ENCODE assay signal across 8 mouse cellular contexts in the genomic region with DNA sequence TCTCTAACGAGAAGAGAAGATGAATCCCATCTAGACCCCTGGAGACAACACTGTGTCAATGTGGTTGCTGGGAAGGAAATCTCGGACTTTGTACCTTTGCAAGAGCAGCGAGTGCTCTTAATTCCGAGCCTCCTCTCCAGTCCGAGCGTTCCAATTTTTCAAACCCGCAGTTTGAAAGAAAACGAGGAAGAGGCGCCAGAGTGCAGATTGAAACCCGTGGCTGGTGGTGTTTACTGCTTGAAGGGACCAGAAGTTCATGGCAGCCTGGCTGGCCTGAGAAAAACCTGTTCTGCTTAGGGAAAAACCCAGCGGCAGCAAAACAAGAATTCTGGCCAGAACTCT.
DNase-seq lines count a peak whose midpoint lies in the region; ATAC-seq lines count a peak whose summit lies in the region.

No protein-coding gene starts in this region.

- peak overlapping the region; percentile 37 for H3K4me2 ChIP-seq in hindbrain, embryonic 16.5 days (ENCODE audit: low read length)

- DNase-seq in layer of hippocampus, postnatal 14 days (ENCODE audit: low spot score in 2 of 2) = peak; percentile 50 to 60
- DNase-seq in layer of hippocampus, adult 9-10 months (ENCODE audit: low spot score) = no peak
- peak; percentile 27 for DNase-seq in embryo, embryonic 10.5 days (ENCODE audit: low spot score)
- peak; percentile 15 for DNase-seq in liver
- DNase-seq in retina, postnatal 1 day = peak; percentile 38
- DNase-seq in gastrocnemius, postnatal 10 days = no peak

- peaks cover 8% of the 10 kb centered on the region for H3K4me1 ChIP-seq in hindbrain, embryonic 16.5 days (ENCODE audit: control insufficient read depth, insufficient read depth, low read depth, low read length)

- H3K27me3 ChIP-seq in hindbrain, embryonic 16.5 days (replicated peaks; ENCODE audit: control insufficient read depth, insufficient read depth, low read length) = no peaks in the 10 kb centered on the region

- no peak overlapping the region for H3K4me3 ChIP-seq in hindbrain, embryonic 16.5 days (ENCODE audit: low read length)

- no peaks in the 10 kb centered on the region for H3K36me3 ChIP-seq in hindbrain, embryonic 16.5 days (ENCODE audit: control insufficient read depth, insufficient read depth, low read length)

- H3K27ac ChIP-seq in hindbrain, embryonic 16.5 days (ENCODE audit: low read depth, low read length) = peak overlapping the region; percentile 37

- ATAC-seq in hindbrain, embryonic 16.5 days = no peak
- no peak for ATAC-seq in megakaryocyte progenitor cell, adult 5-6 weeks (replicated peaks; ENCODE audit: poor library complexity)

- peak overlapping the region; percentile 33; the same call in 1 of the 2 replicates for H3K9ac ChIP-seq in hindbrain, embryonic 16.5 days (ENCODE audit: low read depth, low read length)

- no peaks in the 10 kb centered on the region for H3K9me3 ChIP-seq in hindbrain, embryonic 16.5 days (ENCODE audit: control insufficient read depth, low read length)

- 42% methylated on average over 11 of the region's 11 CpGs for WGBS in hindbrain, embryonic 16.5 days

Comparison
In these comparisons a context has a peak if more than half of its experiments do, and no peak if none do; other contexts are left out.
1. DNase-seq: peak in layer of hippocampus, postnatal 14 days (2 of 2), embryo, embryonic 10.5 days (single experiment), liver (single experiment) and retina, postnatal 1 day (single experiment); none in layer of hippocampus, adult 9-10 months (single experiment) and gastrocnemius, postnatal 10 days (single experiment).